Comparison of ENCODE assay signal across 19 mouse cellular contexts in genomic region chr5:130310077-130310476, GRCm38 (mm10). TPM values are rescaled to one million over a fixed set of nuclear protein-coding genes. Genes with fewer than 3 reads are reported as not detected.
DNase-seq lines count a peak whose midpoint lies in the region; ATAC-seq and TF ChIP-seq lines count a peak whose summit lies in the region.
"Had no signal": no experiment of that assay in that cellular context is flagged by ENCODE, and none has a peak within 500 bp of the region (broad histone marks: within the 10 kb centered on the region; RNA-seq: fewer than 3 reads in every experiment).

No protein-coding gene starts in this region.

- peak; percentile 25; the same call in 1 of the 2 replicates for TF ChIP-seq CTCF in kidney, postnatal 0 days (IDR thresholded peaks at IDR 0.05; ENCODE audit: low read depth)
- peak; percentile 10; the same call in 1 of the 2 replicates for TF ChIP-seq CTCF in midbrain, postnatal 0 days (IDR thresholded peaks at IDR 0.05)
- TF ChIP-seq CTCF in MEL (IDR thresholded peaks at IDR 0.05 in 2 of 3, conservative IDR thresholded peaks at IDR 0.05 in 1 of 3; ENCODE audit: control insufficient read depth in 1 of 3, insufficient read depth in 1 of 3, low read depth in 2 of 3, low read length in 3 of 3, poor library complexity in 1 of 3, severe bottlenecking in 1 of 3): peak; percentile 39 to 58 (median 53)

- TF ChIP-seq RAD21 in MEL (IDR thresholded peaks at IDR 0.05; ENCODE audit: low read depth, low read length): no peak; the same call in 1 of the 2 replicates

- WGBS in kidney, postnatal 0 days: 98% methylated on average over 4 of the region's 4 CpGs
- WGBS in midbrain, postnatal 0 days: 98% methylated on average over 4 of the region's 4 CpGs
- WGBS in midbrain, embryonic 15.5 days: 97% methylated on average over 4 of the region's 4 CpGs
- WGBS in midbrain, embryonic 16.5 days: 97% methylated on average over 4 of the region's 4 CpGs

- DNase-seq in kidney, postnatal 0 days (ENCODE audit: low spot score): no peak
- no peak for DNase-seq in kidney, adult 18-20 months
- DNase-seq in midbrain, postnatal 0 days (ENCODE audit: low spot score): no peak
- peak; percentile 36 for DNase-seq in MEL (ENCODE audit: low read depth, low spot score)
- DNase-seq in induced T-regulatory cell, adult 2 months (ENCODE audit: low read depth): peak; percentile 7
- DNase-seq in gastrocnemius, postnatal 14 days: no peak
- DNase-seq: cerebellum, postnatal 10 days; forebrain, postnatal 0 days; gastrocnemius, postnatal 25 days; heart, postnatal 14 days; midbrain, embryonic 14.5 days; right cerebral cortex, postnatal 14 days had no signal

- no peaks in the 10 kb centered on the region; the same call in 1 of the 2 replicates for H3K36me3 ChIP-seq in kidney, postnatal 0 days (ENCODE audit: insufficient read depth, low read length)
- peaks cover 6% of the 10 kb centered on the region for H3K36me3 ChIP-seq in midbrain, postnatal 0 days (ENCODE audit: insufficient read depth, low read length)
- H3K36me3 ChIP-seq in midbrain, embryonic 15.5 days (replicated peaks): no peaks in the 10 kb centered on the region
- 0 out of 4 replicates have a peak, but pooled peaks cover 0 to 2% of the 10 kb centered on the region in 2 experiments for H3K36me3 ChIP-seq in MEL (ENCODE audit: control insufficient read depth in 1 of 2, insufficient read depth in 2 of 2, low read length in 2 of 2)
- peaks cover 5% of the 10 kb centered on the region for H3K36me3 ChIP-seq in midbrain, embryonic 16.5 days (ENCODE audit: control insufficient read depth, insufficient read depth, low read length)
- H3K36me3 ChIP-seq: hindbrain, embryonic 15.5 days had no signal

- no peak for ATAC-seq in kidney, postnatal 0 days (replicated peaks; ENCODE audit: low FRiP score, low read depth)
- no peak for ATAC-seq in midbrain, postnatal 0 days (ENCODE audit: low FRiP score)
- no peak for ATAC-seq in midbrain, embryonic 15.5 days (replicated peaks)
- no peak for ATAC-seq in midbrain, embryonic 16.5 days
- ATAC-seq: forebrain, postnatal 0 days had no signal

- H3K4me2 ChIP-seq in kidney, postnatal 0 days (ENCODE audit: low read length): no peak overlapping the region
- no peak overlapping the region for H3K4me2 ChIP-seq in midbrain, postnatal 0 days (ENCODE audit: low read depth, low read length, poor library complexity, severe bottlenecking)
- H3K4me2 ChIP-seq in midbrain, embryonic 15.5 days: no peak overlapping the region
- H3K4me2 ChIP-seq in midbrain, embryonic 16.5 days (ENCODE audit: low read length): no peak overlapping the region
- H3K4me2 ChIP-seq: hindbrain, embryonic 15.5 days; kidney, embryonic 15.5 days; limb, embryonic 15.5 days had no signal

- intact Hi-C loops in gastrocnemius, postnatal 14 days (cut with DNase I; ENCODE audit: low total_unique reads): no loop called here

- no peaks in the 10 kb centered on the region for H3K9me3 ChIP-seq in kidney, postnatal 0 days (replicated peaks; ENCODE audit: low read length)
- H3K9me3 ChIP-seq in midbrain, postnatal 0 days (ENCODE audit: low read length): no peaks in the 10 kb centered on the region
- no peaks in the 10 kb centered on the region for H3K9me3 ChIP-seq in midbrain, embryonic 15.5 days
- H3K9me3 ChIP-seq in MEL (replicated peaks; ENCODE audit: insufficient read depth, low read length): no peaks in the 10 kb centered on the region
- H3K9me3 ChIP-seq in midbrain, embryonic 16.5 days (replicated peaks; ENCODE audit: control insufficient read depth, low read length, poor library complexity, severe bottlenecking): no peaks in the 10 kb centered on the region
- H3K9me3 ChIP-seq: embryonic facial prominence, embryonic 10.5 days; hindbrain, embryonic 15.5 days; kidney, embryonic 15.5 days; limb, embryonic 15.5 days had no signal

- no peaks in the 10 kb centered on the region for H3K79me2 ChIP-seq in MEL (ENCODE audit: control insufficient read depth, insufficient read depth, low read length, poor library complexity)

- H3K27me3 ChIP-seq in kidney, postnatal 0 days (ENCODE audit: insufficient read depth, low read length): no peaks in the 10 kb centered on the region
- H3K27me3 ChIP-seq in midbrain, postnatal 0 days (ENCODE audit: insufficient read depth, low read length): no peaks in the 10 kb centered on the region
- no peaks in the 10 kb centered on the region for H3K27me3 ChIP-seq in midbrain, embryonic 15.5 days (replicated peaks)
- no peaks in the 10 kb centered on the region for H3K27me3 ChIP-seq in MEL (ENCODE audit: control insufficient read depth in 1 of 2, insufficient read depth in 2 of 2, low read length in 2 of 2)
- no peaks in the 10 kb centered on the region for H3K27me3 ChIP-seq in midbrain, embryonic 16.5 days (ENCODE audit: control insufficient read depth, insufficient read depth, low read depth, low read length)
- H3K27me3 ChIP-seq: hindbrain, embryonic 15.5 days; kidney, embryonic 15.5 days; limb, embryonic 15.5 days had no signal

- H3K9ac ChIP-seq in kidney, postnatal 0 days (ENCODE audit: low read depth, low read length): no peak overlapping the region
- H3K9ac ChIP-seq in midbrain, postnatal 0 days (replicated peaks; ENCODE audit: low read length, poor library complexity, severe bottlenecking): no peak overlapping the region
- no peak overlapping the region for H3K9ac ChIP-seq in midbrain, embryonic 15.5 days
- no peak overlapping the region for H3K9ac ChIP-seq in MEL (ENCODE audit: control insufficient read depth, low read depth, low read length, poor library complexity, severe bottlenecking)
- no peak overlapping the region for H3K9ac ChIP-seq in midbrain, embryonic 16.5 days (ENCODE audit: low read depth, low read length)
- H3K9ac ChIP-seq: forebrain, postnatal 0 days; hindbrain, embryonic 15.5 days; kidney, embryonic 15.5 days; limb, embryonic 15.5 days had no signal

- H3K27ac ChIP-seq in kidney, postnatal 0 days: no peak overlapping the region
- H3K27ac ChIP-seq in midbrain, postnatal 0 days (ENCODE audit: low read depth, low read length): no peak overlapping the region
- H3K27ac ChIP-seq in midbrain, embryonic 15.5 days: no peak overlapping the region
- no peak overlapping the region for H3K27ac ChIP-seq in MEL (ENCODE audit: control insufficient read depth, low read depth, low read length)
- no peak overlapping the region for H3K27ac ChIP-seq in midbrain, embryonic 16.5 days (ENCODE audit: low read length)
- H3K27ac ChIP-seq: embryonic facial prominence, embryonic 10.5 days; hindbrain, embryonic 15.5 days; kidney, embryonic 15.5 days; limb, embryonic 15.5 days; macrophage had no signal

- no peak overlapping the region for H3K4me3 ChIP-seq in kidney, postnatal 0 days (replicated peaks; ENCODE audit: low read depth, low read length)
- H3K4me3 ChIP-seq in midbrain, postnatal 0 days (ENCODE audit: low read depth, low read length): no peak overlapping the region
- no peak overlapping the region for H3K4me3 ChIP-seq in midbrain, embryonic 15.5 days
- H3K4me3 ChIP-seq in MEL (ENCODE audit: control insufficient read depth in 1 of 2, insufficient read depth in 1 of 2, low read depth in 2 of 2, low read length in 2 of 2): no peak overlapping the region
- no peak overlapping the region for H3K4me3 ChIP-seq in midbrain, embryonic 16.5 days (ENCODE audit: low read depth, low read length)
- H3K4me3 ChIP-seq: embryonic facial prominence, embryonic 10.5 days; hindbrain, embryonic 15.5 days; kidney, embryonic 15.5 days; limb, embryonic 15.5 days had no signal

- TF ChIP-seq POLR2A in MEL (IDR thresholded peaks at IDR 0.05; ENCODE audit: control insufficient read depth in 1 of 2, insufficient read depth in 1 of 2, low read depth in 1 of 2, low read length in 2 of 2, poor library complexity in 1 of 2): no peak

- H3K4me1 ChIP-seq in kidney, postnatal 0 days (replicated peaks; ENCODE audit: insufficient read depth, low read length): no peaks in the 10 kb centered on the region
- no peaks in the 10 kb centered on the region for H3K4me1 ChIP-seq in midbrain, postnatal 0 days (ENCODE audit: insufficient read depth, low read length)
- H3K4me1 ChIP-seq in midbrain, embryonic 15.5 days: no peaks in the 10 kb centered on the region
- H3K4me1 ChIP-seq in MEL (ENCODE audit: control insufficient read depth in 1 of 2, insufficient read depth in 2 of 2, low read length in 2 of 2): no peaks in the 10 kb centered on the region
- no peaks in the 10 kb centered on the region for H3K4me1 ChIP-seq in midbrain, embryonic 16.5 days (ENCODE audit: control insufficient read depth, insufficient read depth, low read length)
- H3K4me1 ChIP-seq: embryonic facial prominence, embryonic 10.5 days; kidney, embryonic 15.5 days; limb, embryonic 15.5 days had no signal

- no peak for TF ChIP-seq EP300 in MEL (IDR thresholded peaks at IDR 0.05; ENCODE audit: low read depth in 1 of 2, low read length in 2 of 2)

RNA-seq across cellular contexts. Expression of gene Tyw1, which starts 54.7 kb away (rescaled TPM):
- polyA plus RNA-seq in kidney, postnatal 0 days (2015; fragmentation: Nextera tagmentation; extraction: Ambion mirVana): 20.8 and 24.6 TPM in 2 replicates
- total RNA-seq in midbrain, postnatal 0 days (2014; rRNA removed): 18.3 and 21.3 TPM in 2 replicates
- 16.3 and 18.0 TPM in 2 replicates for polyA plus RNA-seq in midbrain, postnatal 0 days (2015; fragmentation: Nextera tagmentation; extraction: Ambion mirVana)
- polyA plus RNA-seq in midbrain, embryonic 15.5 days (2015; fragmentation: Nextera tagmentation; extraction: Ambion mirVana): 22.7 and 22.9 TPM in 2 replicates
- total RNA-seq in MEL (2012; rRNA removed): 33.0 and 38.8 TPM in 2 replicates
- 100 to 1,000 TPM in 1 of 2 experiments, 10 to 100 TPM in 1; 33.3 to 133 TPM for polyA plus RNA-seq in MEL (2012; ENCODE audit: insufficient read depth in 1 of 2, insufficient read length in 2 of 2, low read depth in 1 of 2, low replicate concordance in 2 of 2, missing spikeins in 1 of 2)
- total RNA-seq in gastrocnemius, postnatal 14 days (2021): 1 to 10 TPM; 7.8 to 9.1 TPM
- 20.2 and 23.0 TPM in 2 replicates for polyA plus RNA-seq in midbrain, embryonic 16.5 days (2015; fragmentation: Nextera tagmentation; extraction: Ambion mirVana)

RNA-seq across cellular contexts. Expression of gene Sbds, which starts 54.7 kb away (rescaled TPM):
- 78.5 and 78.6 TPM in 2 replicates for polyA plus RNA-seq in kidney, postnatal 0 days (2015; fragmentation: Nextera tagmentation; extraction: Ambion mirVana)
- 16.6 and 20.3 TPM in 2 replicates for total RNA-seq in midbrain, postnatal 0 days (2014; rRNA removed)
- 39.8 and 46.4 TPM in 2 replicates for polyA plus RNA-seq in midbrain, postnatal 0 days (2015; fragmentation: Nextera tagmentation; extraction: Ambion mirVana)
- 48.5 and 55.1 TPM in 2 replicates for polyA plus RNA-seq in midbrain, embryonic 15.5 days (2015; fragmentation: Nextera tagmentation; extraction: Ambion mirVana)
- total RNA-seq in MEL (2012; rRNA removed): 51.1 and 74.7 TPM in 2 replicates
- polyA plus RNA-seq in MEL (2012; ENCODE audit: insufficient read depth in 1 of 2, insufficient read length in 2 of 2, low read depth in 1 of 2, low replicate concordance in 2 of 2, missing spikeins in 1 of 2): 10 to 100 TPM in 1 of 2 experiments, not detected in 1; 88.1 TPM
- total RNA-seq in gastrocnemius, postnatal 14 days (2021): 10 to 100 TPM; 22.6 to 23.4 TPM
- polyA plus RNA-seq in midbrain, embryonic 16.5 days (2015; fragmentation: Nextera tagmentation; extraction: Ambion mirVana): 52.9 and 54.6 TPM in 2 replicates

RNA-seq across cellular contexts. Expression of gene Caln1, which starts 59.2 kb away (rescaled TPM):
- polyA plus RNA-seq in kidney, postnatal 0 days (2015; fragmentation: Nextera tagmentation; extraction: Ambion mirVana): 0.11 and 0.17 TPM in 2 replicates
- 49.2 and 50.2 TPM in 2 replicates for total RNA-seq in midbrain, postnatal 0 days (2014; rRNA removed)
- 43.7 and 46.4 TPM in 2 replicates for polyA plus RNA-seq in midbrain, postnatal 0 days (2015; fragmentation: Nextera tagmentation; extraction: Ambion mirVana)
- 23.3 and 26.7 TPM in 2 replicates for polyA plus RNA-seq in midbrain, embryonic 15.5 days (2015; fragmentation: Nextera tagmentation; extraction: Ambion mirVana)
- total RNA-seq in MEL (2012; rRNA removed): not detected in 2 replicates
- not detected for polyA plus RNA-seq in MEL (2012; ENCODE audit: insufficient read depth in 1 of 2, insufficient read length in 2 of 2, low read depth in 1 of 2, low replicate concordance in 2 of 2, missing spikeins in 1 of 2)
- total RNA-seq in gastrocnemius, postnatal 14 days (2021): under 1 TPM in 1 of 2 experiments, not detected in 1; 0.04 TPM
- 23.0 and 32.7 TPM in 2 replicates for polyA plus RNA-seq in midbrain, embryonic 16.5 days (2015; fragmentation: Nextera tagmentation; extraction: Ambion mirVana)
- total RNA-seq: heart, postnatal 14 days had no signal
- polyA plus RNA-seq: macrophage had no signal

Comparison
In these comparisons a context has a peak if more than half of its experiments do, and no peak if none do; other contexts are left out.
1. DNase-seq: peak in MEL (single experiment) and induced T-regulatory cell, adult 2 months (single experiment); none in kidney, postnatal 0 days (single experiment), kidney, adult 18-20 months (single experiment), midbrain, postnatal 0 days (single experiment) and gastrocnemius, postnatal 14 days (single experiment).
2. RNA of gene Caln1, which starts 59.2 kb away (polyA plus RNA-seq): 43.7 to 46.4 TPM in midbrain, postnatal 0 days, 23.0 to 32.7 TPM in midbrain, embryonic 16.5 days and 23.3 to 26.7 TPM in midbrain, embryonic 15.5 days; 0.11 to 0.17 TPM in kidney, postnatal 0 days and not detected in MEL; every median in the first group is over 10 times any median in the second.
3. Peak in every context shown above with its lines, with median percentiles within 50 percentile points of each other: CTCF ChIP-seq.